ENCODE assay signal across 8 mouse cellular contexts in genomic region chr5:151056255-151056919, GRCm38 (mm10).
A peak's percentile ranks its signal among the peaks of the same experiment; 100 is the strongest.
DNase-seq lines count a peak whose midpoint lies in the region; ATAC-seq lines count a peak whose summit lies in the region.

No protein-coding gene starts in this region.

- intact Hi-C loops in left cerebral cortex, postnatal 14 days (cut with DNase I): loop anchor here (5.0 to 10.0 kb wide), 2 partner anchors 81 to 382 kb away; partner anchors contain the start of gene Pds5b

- H3K27me3 ChIP-seq in heart, embryonic 11.5 days (ENCODE audit: control insufficient read depth, insufficient read depth, low read length): no peaks in the 10 kb centered on the region
- no peaks in the 10 kb centered on the region for H3K27me3 ChIP-seq in lung, embryonic 15.5 days
- H3K27me3 ChIP-seq in hindbrain, embryonic 15.5 days: no peaks in the 10 kb centered on the region
- no peaks in the 10 kb centered on the region for H3K27me3 ChIP-seq in neural tube, embryonic 14.5 days (ENCODE audit: control insufficient read depth, insufficient read depth, low read length)

- peaks cover 4% of the 10 kb centered on the region; the same call in 1 of the 2 replicates for H3K4me1 ChIP-seq in heart, embryonic 11.5 days (ENCODE audit: control insufficient read depth, insufficient read depth, low read length)
- peaks cover 64% of the 10 kb centered on the region for H3K4me1 ChIP-seq in lung, embryonic 15.5 days
- H3K4me1 ChIP-seq in hindbrain, embryonic 15.5 days (replicated peaks): peaks cover 18% of the 10 kb centered on the region
- peaks cover 5% of the 10 kb centered on the region for H3K4me1 ChIP-seq in neural tube, embryonic 14.5 days (ENCODE audit: control insufficient read depth, insufficient read depth, low read length)

- no peak for DNase-seq in heart, adult 18-20 months
- DNase-seq in lung, postnatal 25 days (ENCODE audit: low spot score): no peak
- no peak for DNase-seq in left cerebral cortex, postnatal 14 days (ENCODE audit: low spot score in 2 of 2)
- no peak for DNase-seq in adrenal gland, adult 18-20 months (ENCODE audit: low spot score in 2 of 2)

- WGBS in heart, embryonic 11.5 days (ENCODE audit: insufficient replicate concordance): 29% methylated on average over 12 of the region's 12 CpGs
- WGBS in lung, embryonic 15.5 days: 44% methylated on average over 12 of the region's 12 CpGs
- 59% methylated on average over 12 of the region's 12 CpGs for WGBS in hindbrain, embryonic 15.5 days
- 56% methylated on average over 12 of the region's 12 CpGs for WGBS in neural tube, embryonic 14.5 days

- peak; percentile 53 for ATAC-seq in heart, embryonic 11.5 days (replicated peaks; ENCODE audit: insufficient number of reproducible peaks, low FRiP score, low TSS enrichment)
- ATAC-seq in lung, embryonic 15.5 days (ENCODE audit: borderline replicate concordance, extremely low read depth, low FRiP score, low TSS enrichment): no peak
- peak; percentile 28; the same call in 1 of the 2 replicates for ATAC-seq in hindbrain, embryonic 15.5 days (ENCODE audit: low FRiP score, low read depth)
- ATAC-seq in neural tube, embryonic 14.5 days (ENCODE audit: low read depth): peak; percentile 61

- no peak overlapping the region for H3K4me3 ChIP-seq in heart, embryonic 11.5 days (ENCODE audit: low read depth, low read length)
- no peak overlapping the region for H3K4me3 ChIP-seq in lung, embryonic 15.5 days
- H3K4me3 ChIP-seq in hindbrain, embryonic 15.5 days: no peak overlapping the region
- no peak overlapping the region for H3K4me3 ChIP-seq in neural tube, embryonic 14.5 days (ENCODE audit: low read depth, low read length)

- H3K9me3 ChIP-seq in heart, embryonic 11.5 days (replicated peaks; ENCODE audit: control insufficient read depth, low read length): 0 out of 2 replicates have a peak, but pooled peaks cover 2% of the 10 kb centered on the region
- H3K9me3 ChIP-seq in lung, embryonic 15.5 days: no peaks in the 10 kb centered on the region
- no peaks in the 10 kb centered on the region for H3K9me3 ChIP-seq in hindbrain, embryonic 15.5 days
- no peaks in the 10 kb centered on the region for H3K9me3 ChIP-seq in neural tube, embryonic 14.5 days (ENCODE audit: control insufficient read depth, low read length)

- H3K36me3 ChIP-seq in heart, embryonic 11.5 days (ENCODE audit: control insufficient read depth, insufficient read depth, low read length): peaks cover 5% of the 10 kb centered on the region
- H3K36me3 ChIP-seq in lung, embryonic 15.5 days: peaks cover 20% of the 10 kb centered on the region
- no peaks in the 10 kb centered on the region for H3K36me3 ChIP-seq in hindbrain, embryonic 15.5 days
- no peaks in the 10 kb centered on the region for H3K36me3 ChIP-seq in neural tube, embryonic 14.5 days (ENCODE audit: control insufficient read depth, insufficient read depth, low read length)

- H3K4me2 ChIP-seq in heart, embryonic 11.5 days: peak overlapping the region; percentile 39
- H3K4me2 ChIP-seq in lung, embryonic 15.5 days: no peak overlapping the region; the same call in 1 of the 2 replicates
- H3K4me2 ChIP-seq in hindbrain, embryonic 15.5 days: no peak overlapping the region
- no peak overlapping the region for H3K4me2 ChIP-seq in neural tube, embryonic 14.5 days (ENCODE audit: low read depth, low read length)

- no peak overlapping the region for H3K9ac ChIP-seq in heart, embryonic 11.5 days (ENCODE audit: low read depth, low read length)
- no peak overlapping the region for H3K9ac ChIP-seq in lung, embryonic 15.5 days
- H3K9ac ChIP-seq in hindbrain, embryonic 15.5 days: no peak overlapping the region
- no peak overlapping the region for H3K9ac ChIP-seq in neural tube, embryonic 14.5 days (replicated peaks; ENCODE audit: low read depth, low read length)

- peak overlapping the region; percentile 68 for H3K27ac ChIP-seq in heart, embryonic 11.5 days (ENCODE audit: low read depth, low read length)
- peak overlapping the region; percentile 82 for H3K27ac ChIP-seq in lung, embryonic 15.5 days
- peak overlapping the region; percentile 73 for H3K27ac ChIP-seq in hindbrain, embryonic 15.5 days (replicated peaks)
- H3K27ac ChIP-seq in neural tube, embryonic 14.5 days (ENCODE audit: low read depth, low read length): peak overlapping the region; percentile 73
